In genomic region chr10:87973911-87974631, GRCm38 (mm10) we compare ENCODE assay signal across 12 mouse cellular contexts.
"Had no signal": no experiment of that assay in that cellular context is flagged by ENCODE, and none has a peak within 500 bp of the region (broad histone marks: within the 10 kb centered on the region; RNA-seq: fewer than 3 reads in every experiment).

No protein-coding gene starts in this region.

- H3K4me1 ChIP-seq: limb, embryonic 15.5 days; liver, embryonic 12.5 days; lung, embryonic 15.5 days; midbrain, embryonic 13.5 days; neural tube, embryonic 15.5 days had no signal

- H3K4me3 ChIP-seq: limb, embryonic 15.5 days; liver, embryonic 12.5 days; lung, embryonic 15.5 days; midbrain, embryonic 13.5 days; neural tube, embryonic 15.5 days had no signal

- H3K27me3 ChIP-seq: limb, embryonic 15.5 days; liver, embryonic 12.5 days; lung, embryonic 15.5 days; midbrain, embryonic 13.5 days; neural tube, embryonic 15.5 days had no signal

- DNase-seq: layer of hippocampus, adult 9-11 months; layer of hippocampus, postnatal 36 days; right cerebral cortex, adult 18-20 months; right cerebral cortex, postnatal 25 days; thymus, postnatal 4 days had no signal

- ATAC-seq: intestine, embryonic 16.5 days; liver, embryonic 12.5 days; midbrain, embryonic 13.5 days had no signal

- H3K9ac ChIP-seq: limb, embryonic 15.5 days; liver, embryonic 12.5 days; lung, embryonic 15.5 days; midbrain, embryonic 13.5 days; neural tube, embryonic 15.5 days had no signal

- H3K27ac ChIP-seq: limb, embryonic 15.5 days; liver, embryonic 12.5 days; lung, embryonic 15.5 days; midbrain, embryonic 13.5 days; neural tube, embryonic 15.5 days; stomach, postnatal 0 days had no signal

- H3K4me2 ChIP-seq: limb, embryonic 15.5 days; liver, embryonic 12.5 days; lung, embryonic 15.5 days; midbrain, embryonic 13.5 days; neural tube, embryonic 15.5 days had no signal

- H3K9me3 ChIP-seq: limb, embryonic 15.5 days; liver, embryonic 12.5 days; lung, embryonic 15.5 days; midbrain, embryonic 13.5 days; neural tube, embryonic 15.5 days had no signal

- H3K36me3 ChIP-seq: limb, embryonic 15.5 days; liver, embryonic 12.5 days; lung, embryonic 15.5 days; midbrain, embryonic 13.5 days; neural tube, embryonic 15.5 days had no signal
